Mouse (Mus musculus): ENCODE results near the gene Epha7. TPM values are rescaled to one million over a fixed set of nuclear protein-coding genes. Genes with fewer than 3 reads are reported as not detected.

The Epha7 gene
- polyA plus RNA-seq, 1 experiment from 2014 or later = 46.1 TPM

- no peak for ATAC-seq (ENCODE audit: insufficient number of reproducible peaks, low FRiP score, low TSS enrichment, low read depth)
- Histone ChIP-seq H3K9me3 (no peaks in the 10 kb centered on the region), H3K4me3 (no peak overlapping the region), H3K27ac (no peak overlapping the region), H3K4me1 (no peaks in the 10 kb centered on the region), H3K27me3 (no peaks in the 10 kb centered on the region), H3K36me3 (no peaks in the 10 kb centered on the region; the same call in 1 of the 2 replicates), H3K9ac (no peak overlapping the region), H3K4me2 (no peak overlapping the region)
- WGBS = 86% methylated on average over 4 of the region's 4 CpGs
These were observed 33.4 kb downstream of the Epha7 start for GRCm38 (mm10) chr4:28846311-28846710.

- H3K36me3 ChIP-seq = no peaks in the 10 kb centered on the region; the same call in 1 of the 2 replicates
- no peak overlapping the region for H3K27ac ChIP-seq
- no peak overlapping the region for H3K9ac ChIP-seq
- H3K9me3 ChIP-seq = no peaks in the 10 kb centered on the region
- no peak overlapping the region for H3K4me3 ChIP-seq
- no peak for ATAC-seq (ENCODE audit: insufficient number of reproducible peaks, low FRiP score, low TSS enrichment, low read depth)
- no peaks in the 10 kb centered on the region for H3K4me1 ChIP-seq
- WGBS = 36% methylated on average over 2 of the region's 2 CpGs
- H3K27me3 ChIP-seq = no peaks in the 10 kb centered on the region
- H3K4me2 ChIP-seq = no peak overlapping the region
These were observed 37.5 kb downstream of the Epha7 start for GRCm38 (mm10) chr4:28850388-28850787.

- Histone ChIP-seq H3K9ac (no peak overlapping the region), H3K27ac (peak overlapping the region; percentile 17; the same call in 1 of the 2 replicates), H3K4me1 (peaks cover 4% of the 10 kb centered on the region; the same call in 1 of the 2 replicates), H3K9me3 (no peaks in the 10 kb centered on the region), H3K36me3 (no peaks in the 10 kb centered on the region), H3K4me3 (no peak overlapping the region), H3K4me2 (no peak overlapping the region), H3K27me3 (no peaks in the 10 kb centered on the region)
- 40% methylated on average over 6 of the region's 6 CpGs for WGBS
- peak; percentile 40; the same call in 1 of the 2 replicates for ATAC-seq (ENCODE audit: insufficient number of reproducible peaks, low FRiP score, low TSS enrichment, low read depth)
These were observed 50.1 kb downstream of the Epha7 start for GRCm38 (mm10) chr4:28862845-28863666.

- Histone ChIP-seq H3K4me3 (no peak overlapping the region), H3K4me2 (no peak overlapping the region), H3K27me3 (no peaks in the 10 kb centered on the region), H3K9me3 (no peaks in the 10 kb centered on the region), H3K4me1 (peaks cover 4% of the 10 kb centered on the region; the same call in 1 of the 2 replicates), H3K27ac (no peak overlapping the region), H3K9ac (no peak overlapping the region), H3K36me3 (peaks cover 4% of the 10 kb centered on the region; the same call in 1 of the 2 replicates)
- ATAC-seq (ENCODE audit: insufficient number of reproducible peaks, low FRiP score, low TSS enrichment, low read depth) = no peak
- 20% methylated on average over 2 of the region's 2 CpGs for WGBS
These were observed 53.5 kb downstream of the Epha7 start for GRCm38 (mm10) chr4:28866411-28866810.

- Histone ChIP-seq H3K4me2 (no peak overlapping the region), H3K27me3 (no peaks in the 10 kb centered on the region), H3K9ac (no peak overlapping the region), H3K9me3 (no peaks in the 10 kb centered on the region), H3K36me3 (peaks cover 9% of the 10 kb centered on the region; the same call in 1 of the 2 replicates), H3K27ac (no peak overlapping the region), H3K4me3 (no peak overlapping the region), H3K4me1 (no peaks in the 10 kb centered on the region)
- no peak for ATAC-seq (ENCODE audit: insufficient number of reproducible peaks, low FRiP score, low TSS enrichment, low read depth)
- 90% methylated on average over 11 of the region's 11 CpGs for WGBS
These were observed 58.7 kb downstream of the Epha7 start for GRCm38 (mm10) chr4:28871615-28872014.

GRCm38 (mm10) chr4:28881271-28882044 lies 68.5 kb downstream of the Epha7 start:
- ATAC-seq (ENCODE audit: insufficient number of reproducible peaks, low FRiP score, low TSS enrichment, low read depth) = no peak
- Histone ChIP-seq H3K9me3 (no peaks in the 10 kb centered on the region), H3K36me3 (no peaks in the 10 kb centered on the region), H3K27me3 (no peaks in the 10 kb centered on the region), H3K4me3 (no peak overlapping the region), H3K4me2 (no peak overlapping the region), H3K4me1 (no peaks in the 10 kb centered on the region), H3K27ac (no peak overlapping the region), H3K9ac (no peak overlapping the region)
- 53% methylated on average over 5 of the region's 5 CpGs for WGBS

GRCm38 (mm10) chr4:28889630-28890029 lies 76.7 kb downstream of the Epha7 start:
- H3K9me3 ChIP-seq = no peaks in the 10 kb centered on the region
- no peak overlapping the region for H3K27ac ChIP-seq
- H3K4me2 ChIP-seq = no peak overlapping the region
- no peaks in the 10 kb centered on the region for H3K27me3 ChIP-seq
- no peak overlapping the region for H3K9ac ChIP-seq
- H3K4me1 ChIP-seq = no peaks in the 10 kb centered on the region
- ATAC-seq (ENCODE audit: insufficient number of reproducible peaks, low FRiP score, low TSS enrichment, low read depth) = no peak
- WGBS = 81% methylated on average over 5 of the region's 5 CpGs
- H3K36me3 ChIP-seq = no peaks in the 10 kb centered on the region
- H3K4me3 ChIP-seq = no peak overlapping the region

- Histone ChIP-seq H3K9me3 (no peaks in the 10 kb centered on the region), H3K4me2 (no peak overlapping the region), H3K27ac (no peak overlapping the region), H3K4me3 (no peak overlapping the region), H3K36me3 (no peaks in the 10 kb centered on the region), H3K27me3 (no peaks in the 10 kb centered on the region), H3K4me1 (no peaks in the 10 kb centered on the region), H3K9ac (no peak overlapping the region)
- 41% methylated on average over 3 of the region's 3 CpGs for WGBS
- ATAC-seq (ENCODE audit: insufficient number of reproducible peaks, low FRiP score, low TSS enrichment, low read depth) = no peak
These were observed 77.2 kb downstream of the Epha7 start for GRCm38 (mm10) chr4:28890102-28890501.

GRCm38 (mm10) chr4:28895480-28895879 lies 82.5 kb downstream of the Epha7 start:
- WGBS = 88% methylated on average over 7 of the region's 7 CpGs
- Histone ChIP-seq H3K4me2 (no peak overlapping the region), H3K27me3 (no peaks in the 10 kb centered on the region), H3K9me3 (no peaks in the 10 kb centered on the region), H3K9ac (no peak overlapping the region), H3K27ac (no peak overlapping the region), H3K4me1 (no peaks in the 10 kb centered on the region), H3K36me3 (no peaks in the 10 kb centered on the region), H3K4me3 (no peak overlapping the region)
- ATAC-seq (ENCODE audit: insufficient number of reproducible peaks, low FRiP score, low TSS enrichment, low read depth) = no peak

- H3K9me3 ChIP-seq = no peaks in the 10 kb centered on the region
- WGBS = 92% methylated on average over 4 of the region's 4 CpGs
- H3K4me2 ChIP-seq = no peak overlapping the region
These were observed 86.4 kb downstream of the Epha7 start for GRCm38 (mm10) chr4:28899373-28899772.

GRCm38 (mm10) chr4:28899783-28900182 lies 86.9 kb downstream of the Epha7 start:
- H3K9me3 ChIP-seq = no peaks in the 10 kb centered on the region
- no peak overlapping the region for H3K9ac ChIP-seq
- no peak overlapping the region for H3K4me3 ChIP-seq
- H3K27ac ChIP-seq = no peak overlapping the region
- no peaks in the 10 kb centered on the region for H3K4me1 ChIP-seq
- no peaks in the 10 kb centered on the region for H3K36me3 ChIP-seq
- H3K27me3 ChIP-seq = no peaks in the 10 kb centered on the region
- no peak for ATAC-seq (ENCODE audit: insufficient number of reproducible peaks, low FRiP score, low TSS enrichment, low read depth)
- WGBS = 91% methylated on average over 11 of the region's 11 CpGs
- H3K4me2 ChIP-seq = no peak overlapping the region

More at GRCm38 (mm10) chr4:28899373-28899772, 86.4 kb downstream of the Epha7 start:
- Histone ChIP-seq H3K4me1 (no peaks in the 10 kb centered on the region), H3K9ac (no peak overlapping the region), H3K27me3 (no peaks in the 10 kb centered on the region), H3K4me3 (no peak overlapping the region), H3K36me3 (no peaks in the 10 kb centered on the region), H3K27ac (no peak overlapping the region)
- ATAC-seq (ENCODE audit: insufficient number of reproducible peaks, low FRiP score, low TSS enrichment, low read depth) = no peak

- 82% methylated on average over 5 of the region's 5 CpGs for WGBS
- no peak for ATAC-seq (ENCODE audit: insufficient number of reproducible peaks, low FRiP score, low TSS enrichment, low read depth)
- no peak overlapping the region for H3K4me3 ChIP-seq
- H3K27ac ChIP-seq = no peak overlapping the region
- no peaks in the 10 kb centered on the region for H3K9me3 ChIP-seq
- no peak overlapping the region for H3K4me2 ChIP-seq
- H3K4me1 ChIP-seq = no peaks in the 10 kb centered on the region
- H3K9ac ChIP-seq = no peak overlapping the region
- no peaks in the 10 kb centered on the region for H3K36me3 ChIP-seq
- no peaks in the 10 kb centered on the region for H3K27me3 ChIP-seq
These were observed 88.6 kb downstream of the Epha7 start for GRCm38 (mm10) chr4:28901496-28901895.

Data from limb, embryonic 15.5 days (tissue).